Mouse (Mus musculus): ENCODE results near the gene Mettl17. TPM values are rescaled to one million over a fixed set of nuclear protein-coding genes. Genes with fewer than 3 reads are reported as not detected.

Gene Mettl17
- polyA plus RNA-seq, 1 experiment from 2014 or later: 41.9 TPM

- no peak overlapping the region for H3K4me3 ChIP-seq (ENCODE audit: low read depth, low read length)
- no peaks in the 10 kb centered on the region for H3K36me3 ChIP-seq (ENCODE audit: control insufficient read depth, insufficient read depth, low read length)
- ATAC-seq (replicated peaks; ENCODE audit: insufficient number of reproducible peaks, low FRiP score, low TSS enrichment): no peak
- H3K9me3 ChIP-seq (replicated peaks; ENCODE audit: control insufficient read depth, low read length): no peaks in the 10 kb centered on the region
- WGBS (ENCODE audit: insufficient replicate concordance): 70% methylated on average over 8 of the region's 8 CpGs
- no peaks in the 10 kb centered on the region for H3K4me1 ChIP-seq (ENCODE audit: control insufficient read depth, insufficient read depth, low read length)
- H3K27ac ChIP-seq (ENCODE audit: low read depth, low read length): no peak overlapping the region
- no peak overlapping the region for H3K4me2 ChIP-seq
- H3K27me3 ChIP-seq (ENCODE audit: control insufficient read depth, insufficient read depth, low read length): no peaks in the 10 kb centered on the region
- H3K9ac ChIP-seq (ENCODE audit: low read depth, low read length): no peak overlapping the region
Measured at GRCm38 (mm10) chr14:51929309-51929943, 44.8 kb downstream of the Mettl17 start.

GRCm38 (mm10) chr14:51929968-51930367, 45.3 kb downstream of the Mettl17 start:
- Histone ChIP-seq H3K27ac (ENCODE audit: low read depth, low read length) (no peak overlapping the region), H3K9me3 (replicated peaks; ENCODE audit: control insufficient read depth, low read length) (no peaks in the 10 kb centered on the region), H3K4me3 (ENCODE audit: low read depth, low read length) (no peak overlapping the region), H3K27me3 (ENCODE audit: control insufficient read depth, insufficient read depth, low read length) (no peaks in the 10 kb centered on the region), H3K36me3 (ENCODE audit: control insufficient read depth, insufficient read depth, low read length) (no peaks in the 10 kb centered on the region), H3K4me2 (no peak overlapping the region), H3K9ac (ENCODE audit: low read depth, low read length) (no peak overlapping the region), H3K4me1 (ENCODE audit: control insufficient read depth, insufficient read depth, low read length) (no peaks in the 10 kb centered on the region)
- 55% methylated on average over 9 of the region's 9 CpGs for WGBS (ENCODE audit: insufficient replicate concordance)
- ATAC-seq (replicated peaks; ENCODE audit: insufficient number of reproducible peaks, low FRiP score, low TSS enrichment): no peak

GRCm38 (mm10) chr14:51930824-51931223, 46.2 kb downstream of the Mettl17 start:
- Histone ChIP-seq H3K4me3 (ENCODE audit: low read depth, low read length) (no peak overlapping the region), H3K27ac (ENCODE audit: low read depth, low read length) (no peak overlapping the region), H3K27me3 (ENCODE audit: control insufficient read depth, insufficient read depth, low read length) (no peaks in the 10 kb centered on the region), H3K9ac (ENCODE audit: low read depth, low read length) (no peak overlapping the region), H3K36me3 (ENCODE audit: control insufficient read depth, insufficient read depth, low read length) (no peaks in the 10 kb centered on the region), H3K4me1 (ENCODE audit: control insufficient read depth, insufficient read depth, low read length) (no peaks in the 10 kb centered on the region), H3K9me3 (replicated peaks; ENCODE audit: control insufficient read depth, low read length) (no peaks in the 10 kb centered on the region), H3K4me2 (no peak overlapping the region)
- 23% methylated on average over 5 of the region's 5 CpGs for WGBS (ENCODE audit: insufficient replicate concordance)
- no peak; the same call in 1 of the 2 replicates for ATAC-seq (replicated peaks; ENCODE audit: insufficient number of reproducible peaks, low FRiP score, low TSS enrichment)

- H3K27me3 ChIP-seq (ENCODE audit: control insufficient read depth, insufficient read depth, low read length): no peaks in the 10 kb centered on the region
- H3K9me3 ChIP-seq (replicated peaks; ENCODE audit: control insufficient read depth, low read length): no peaks in the 10 kb centered on the region
- no peaks in the 10 kb centered on the region for H3K4me1 ChIP-seq (ENCODE audit: control insufficient read depth, insufficient read depth, low read length)
- no peak for ATAC-seq (replicated peaks; ENCODE audit: insufficient number of reproducible peaks, low FRiP score, low TSS enrichment)
- WGBS (ENCODE audit: insufficient replicate concordance): 55% methylated on average over 10 of the region's 10 CpGs
- no peak overlapping the region for H3K27ac ChIP-seq (ENCODE audit: low read depth, low read length)
- no peak overlapping the region for H3K9ac ChIP-seq (ENCODE audit: low read depth, low read length)
- no peak overlapping the region for H3K4me2 ChIP-seq
- no peak overlapping the region for H3K4me3 ChIP-seq (ENCODE audit: low read depth, low read length)
- no peaks in the 10 kb centered on the region for H3K36me3 ChIP-seq (ENCODE audit: control insufficient read depth, insufficient read depth, low read length)
Measured at GRCm38 (mm10) chr14:51932092-51933020, 47.7 kb downstream of the Mettl17 start.

GRCm38 (mm10) chr14:51939005-51939404, 54.4 kb downstream of the Mettl17 start:
- H3K27ac ChIP-seq (ENCODE audit: low read depth, low read length): no peak overlapping the region
- H3K4me2 ChIP-seq: no peak overlapping the region
- no peaks in the 10 kb centered on the region for H3K27me3 ChIP-seq (ENCODE audit: control insufficient read depth, insufficient read depth, low read length)
- H3K4me3 ChIP-seq (ENCODE audit: low read depth, low read length): no peak overlapping the region
- no peaks in the 10 kb centered on the region for H3K36me3 ChIP-seq (ENCODE audit: control insufficient read depth, insufficient read depth, low read length)
- 84% methylated on average over 9 of the region's 9 CpGs for WGBS (ENCODE audit: insufficient replicate concordance)
- H3K9me3 ChIP-seq (replicated peaks; ENCODE audit: control insufficient read depth, low read length): 0 out of 2 replicates have a peak, but pooled peaks cover 2% of the 10 kb centered on the region
- H3K9ac ChIP-seq (ENCODE audit: low read depth, low read length): no peak overlapping the region
- no peaks in the 10 kb centered on the region for H3K4me1 ChIP-seq (ENCODE audit: control insufficient read depth, insufficient read depth, low read length)
- ATAC-seq (replicated peaks; ENCODE audit: insufficient number of reproducible peaks, low FRiP score, low TSS enrichment): no peak

GRCm38 (mm10) chr14:51940944-51941560, 56.4 kb downstream of the Mettl17 start:
- no peak for ATAC-seq (replicated peaks; ENCODE audit: insufficient number of reproducible peaks, low FRiP score, low TSS enrichment)
- Histone ChIP-seq H3K4me2 (no peak overlapping the region), H3K27me3 (ENCODE audit: control insufficient read depth, insufficient read depth, low read length) (no peaks in the 10 kb centered on the region), H3K27ac (ENCODE audit: low read depth, low read length) (no peak overlapping the region), H3K4me3 (ENCODE audit: low read depth, low read length) (no peak overlapping the region), H3K9me3 (replicated peaks; ENCODE audit: control insufficient read depth, low read length) (0 out of 2 replicates have a peak, but pooled peaks cover 2% of the 10 kb centered on the region), H3K9ac (ENCODE audit: low read depth, low read length) (no peak overlapping the region), H3K36me3 (ENCODE audit: control insufficient read depth, insufficient read depth, low read length) (no peaks in the 10 kb centered on the region), H3K4me1 (ENCODE audit: control insufficient read depth, insufficient read depth, low read length) (no peaks in the 10 kb centered on the region)
- 41% methylated on average over 8 of the region's 8 CpGs for WGBS (ENCODE audit: insufficient replicate concordance)

GRCm38 (mm10) chr14:51941577-51941976, 56.9 kb downstream of the Mettl17 start:
- Histone ChIP-seq H3K9me3 (replicated peaks; ENCODE audit: control insufficient read depth, low read length) (0 out of 2 replicates have a peak, but pooled peaks cover 2% of the 10 kb centered on the region), H3K4me1 (ENCODE audit: control insufficient read depth, insufficient read depth, low read length) (no peaks in the 10 kb centered on the region), H3K27me3 (ENCODE audit: control insufficient read depth, insufficient read depth, low read length) (no peaks in the 10 kb centered on the region), H3K9ac (ENCODE audit: low read depth, low read length) (no peak overlapping the region), H3K27ac (ENCODE audit: low read depth, low read length) (no peak overlapping the region), H3K4me3 (ENCODE audit: low read depth, low read length) (no peak overlapping the region), H3K36me3 (ENCODE audit: control insufficient read depth, insufficient read depth, low read length) (no peaks in the 10 kb centered on the region), H3K4me2 (no peak overlapping the region)
- WGBS (ENCODE audit: insufficient replicate concordance): 64% methylated on average over 9 of the region's 9 CpGs
- no peak for ATAC-seq (replicated peaks; ENCODE audit: insufficient number of reproducible peaks, low FRiP score, low TSS enrichment)

GRCm38 (mm10) chr14:51942236-51942635, 57.6 kb downstream of the Mettl17 start:
- no peaks in the 10 kb centered on the region for H3K27me3 ChIP-seq (ENCODE audit: control insufficient read depth, insufficient read depth, low read length)
- H3K27ac ChIP-seq (ENCODE audit: low read depth, low read length): no peak overlapping the region
- no peak overlapping the region for H3K4me2 ChIP-seq
- H3K4me1 ChIP-seq (ENCODE audit: control insufficient read depth, insufficient read depth, low read length): no peaks in the 10 kb centered on the region
- H3K36me3 ChIP-seq (ENCODE audit: control insufficient read depth, insufficient read depth, low read length): no peaks in the 10 kb centered on the region
- no peak overlapping the region for H3K9ac ChIP-seq (ENCODE audit: low read depth, low read length)
- H3K4me3 ChIP-seq (ENCODE audit: low read depth, low read length): no peak overlapping the region
- no peak for ATAC-seq (replicated peaks; ENCODE audit: insufficient number of reproducible peaks, low FRiP score, low TSS enrichment)
- 47% methylated on average over 7 of the region's 7 CpGs for WGBS (ENCODE audit: insufficient replicate concordance)
- H3K9me3 ChIP-seq (replicated peaks; ENCODE audit: control insufficient read depth, low read length): 0 out of 2 replicates have a peak, but pooled peaks cover 2% of the 10 kb centered on the region

Data from heart, embryonic 11.5 days (tissue).